Mouse (Mus musculus) frontal cortex, adult (tissue): ENCODE data around the gene Ptcra.

Experiments used
- ATAC-seq: cut with Nextera tagmentation; 2 replicates; pipeline ENCODE4 v1.9.2; 2017; ENCODE audit warnings: mild to moderate bottlenecking, moderate library complexity, mixed read lengths; ENCODE audit not compliant: low TSS enrichment

Ptcra gene

DNA sequence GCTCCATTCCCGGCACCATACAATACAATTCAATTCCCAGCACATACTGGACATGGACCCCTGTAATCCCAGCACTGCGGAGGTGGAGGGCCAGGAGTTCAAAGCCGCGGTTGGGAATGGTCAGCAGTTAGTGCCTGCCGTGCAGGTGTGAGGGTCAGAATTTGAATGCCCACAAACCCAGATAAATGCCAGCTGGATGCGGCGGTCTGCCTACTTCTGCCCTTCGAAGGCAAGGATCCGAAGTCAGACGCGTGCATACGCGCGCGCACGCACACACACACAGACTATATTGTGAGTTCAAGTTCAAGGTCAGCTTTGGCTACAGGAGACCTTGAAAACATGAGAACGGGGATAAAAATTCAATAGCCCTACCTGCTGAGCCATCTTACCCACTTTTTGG, 8.1 kb upstream of the Ptcra start:
- no peak for ATAC-seq

DNA sequence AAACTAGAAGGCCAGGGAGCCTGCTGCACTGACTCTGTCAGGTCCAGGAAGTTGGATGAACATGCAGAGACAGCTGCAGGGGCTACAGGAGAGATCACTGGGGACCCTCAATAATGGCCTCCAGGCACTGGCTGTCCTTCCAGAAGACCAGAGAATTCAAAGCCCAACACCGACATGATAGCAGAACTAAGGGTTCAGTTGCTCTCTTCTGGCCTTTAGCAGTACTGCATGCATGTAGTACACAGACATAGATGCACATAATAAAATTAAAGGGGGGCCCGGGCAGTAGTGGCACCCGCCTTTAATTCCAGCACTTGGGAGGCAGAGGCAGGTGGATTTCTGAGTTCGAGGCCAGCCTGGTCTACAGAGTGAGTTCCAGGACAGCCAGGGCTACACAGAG, 7.5 kb upstream of the Ptcra start:
- ATAC-seq: no peak

DNA sequence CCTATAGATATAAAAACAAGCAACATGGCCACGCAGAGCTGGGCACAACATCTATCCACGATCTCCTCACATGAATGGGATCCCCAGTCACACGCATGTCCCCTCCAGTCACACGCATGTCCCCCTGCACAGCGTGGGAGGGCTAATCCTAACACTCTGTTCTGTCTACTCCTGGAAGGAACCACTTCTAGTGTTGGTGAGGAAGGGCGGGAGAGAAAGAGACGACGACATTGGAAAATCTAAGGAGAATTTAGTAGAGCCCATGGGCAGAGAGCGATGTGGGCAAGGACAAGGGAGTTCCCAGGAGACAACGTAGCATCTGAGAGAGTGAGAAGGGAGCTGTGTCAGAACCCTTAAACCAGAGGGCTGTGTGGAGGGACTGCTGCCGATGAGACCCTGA, 7.0 kb upstream of the Ptcra start:
- ATAC-seq: no peak

- ATAC-seq: no peak
Observed at GRCm38 (mm10) chr17:46767868-46768267, 4.4 kb upstream of the Ptcra start.

DNA sequence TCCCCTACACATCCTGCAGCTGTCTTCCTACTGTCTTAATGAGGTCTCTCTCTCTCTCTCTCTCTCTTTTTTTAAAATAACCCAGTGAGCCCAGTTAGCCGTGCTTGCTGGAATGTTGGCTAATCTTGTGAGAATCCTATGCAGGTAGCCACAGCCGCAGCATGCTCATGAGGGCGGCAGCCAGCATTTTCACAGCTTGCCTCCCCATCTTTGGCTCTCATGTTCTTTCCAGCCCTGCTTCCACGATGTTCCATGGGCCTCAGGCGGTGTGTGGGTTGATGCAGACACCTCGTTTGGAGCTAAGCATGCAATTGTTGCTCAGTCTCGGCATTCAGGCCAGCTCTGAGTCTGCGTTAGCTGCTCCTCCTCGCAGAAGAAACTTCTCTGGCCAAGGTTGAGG, 1.4 kb upstream of the Ptcra start:
- ATAC-seq: peak; percentile 95

- peak; percentile 69; the same call in 1 of the 2 replicates for ATAC-seq
Observed at GRCm38 (mm10) chr17:46758753-46759152, 4.8 kb downstream of the Ptcra start.

GRCm38 (mm10) chr17:46751794-46752556, 11.5 kb downstream of the Ptcra start, which contains the start of gene Cnpy3:
TSS of gene Cnpy3 (minus strand) at chr17:46752214.
- peak; percentile 99 for ATAC-seq

- peak; percentile 34 for ATAC-seq
Observed at GRCm38 (mm10) chr17:46751056-46751793, 12.3 kb downstream of the Ptcra start.

- no peak for ATAC-seq
Observed at GRCm38 (mm10) chr17:46750580-46750979, 12.9 kb downstream of the Ptcra start.

GRCm38 (mm10) chr17:46749282-46749681, 14.2 kb downstream of the Ptcra start:
- no peak for ATAC-seq

DNA sequence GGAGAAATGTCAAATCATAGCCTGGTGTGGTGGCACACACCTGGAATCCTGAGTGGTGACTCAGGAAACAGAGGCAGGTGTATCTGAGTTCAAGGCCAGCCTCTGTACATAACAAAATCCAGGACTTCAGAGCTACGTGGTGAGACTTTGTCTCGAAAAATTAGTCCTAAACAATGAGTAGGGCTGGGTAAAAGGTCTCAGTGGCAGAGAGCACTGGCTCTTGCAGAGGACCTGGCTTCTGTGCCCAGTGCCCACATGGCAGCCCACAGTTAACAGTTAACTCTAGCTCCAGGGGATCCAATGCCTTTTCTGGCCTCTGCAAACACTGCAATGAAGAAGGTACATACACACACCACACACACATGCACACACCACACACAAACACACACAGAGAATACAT, 15.7 kb downstream of the Ptcra start:
- no peak for ATAC-seq

GRCm38 (mm10) chr17:46747234-46747633, 16.3 kb downstream of the Ptcra start:
- no peak for ATAC-seq

DNA sequence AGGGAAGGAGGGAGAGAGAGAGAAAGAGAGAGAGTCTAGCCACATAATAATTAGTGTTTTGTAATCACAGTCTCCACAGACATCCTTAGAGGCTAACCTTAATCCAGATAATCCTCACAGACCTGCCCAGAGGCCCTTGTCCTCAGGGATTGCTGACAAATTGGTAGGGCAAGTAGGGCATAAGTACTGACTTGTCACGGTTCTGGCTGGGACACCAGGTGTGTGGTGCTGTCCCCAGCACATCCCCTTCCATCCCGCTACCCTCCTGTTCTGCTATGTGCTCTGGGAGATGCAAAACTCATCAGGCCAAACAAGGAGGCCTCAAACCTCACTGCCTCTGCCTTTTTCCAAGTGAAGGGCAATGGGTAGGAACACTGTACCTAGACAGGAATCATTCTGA, 18.0 kb downstream of the Ptcra start:
- no peak for ATAC-seq

DNA sequence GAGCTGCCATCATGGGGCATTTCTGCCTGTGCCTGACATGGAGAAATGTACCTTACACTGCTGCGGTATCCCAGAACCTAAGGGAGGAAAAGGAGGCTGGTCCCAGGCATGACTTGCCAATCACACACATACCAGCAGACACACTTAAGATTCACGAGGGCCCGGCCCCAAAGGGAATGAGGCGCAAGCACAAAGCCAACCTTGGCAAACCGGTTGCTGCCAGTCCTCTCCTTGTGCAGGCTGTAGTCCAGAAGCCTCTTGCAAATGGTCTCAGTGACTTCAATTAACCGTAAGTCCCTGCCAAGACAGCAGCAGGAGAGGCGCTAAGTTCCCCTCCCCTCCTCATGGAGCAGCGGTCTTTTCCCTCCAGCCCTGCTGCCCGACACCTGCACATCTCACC, 20.5 kb downstream of the Ptcra start:
- no peak for ATAC-seq

- ATAC-seq: no peak
Observed at GRCm38 (mm10) chr17:46741305-46741704, 22.2 kb downstream of the Ptcra start.

- ATAC-seq: peak; percentile 44; the same call in 1 of the 2 replicates
Observed at GRCm38 (mm10) chr17:46736160-46736559, 27.4 kb downstream of the Ptcra start.

- ATAC-seq: no peak
Observed at GRCm38 (mm10) chr17:46735287-46735686, 28.2 kb downstream of the Ptcra start.

DNA sequence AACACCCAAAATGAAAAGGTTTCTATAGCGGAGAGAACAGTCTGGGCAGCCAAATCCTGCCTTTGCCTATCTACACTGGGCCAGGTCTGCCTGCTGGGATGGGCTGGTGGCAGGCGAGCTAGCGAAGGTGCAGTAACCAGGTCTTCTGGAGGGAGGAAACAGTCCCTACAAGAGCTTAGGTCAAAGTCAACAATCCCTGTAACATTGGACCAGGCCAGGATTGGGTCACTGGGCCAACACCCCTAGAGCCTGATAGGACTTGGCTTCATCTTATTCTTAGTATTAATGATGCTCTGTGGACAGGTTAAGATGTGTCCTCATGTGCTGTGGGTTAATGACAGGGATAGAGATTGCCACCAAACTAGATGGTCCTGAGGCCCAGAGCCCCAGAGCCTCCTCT, 29.5 kb downstream of the Ptcra start:
- no peak for ATAC-seq

GRCm38 (mm10) chr17:46728904-46729318, 34.6 kb downstream of the Ptcra start, which contains the start of gene Gnmt:
TSS of gene Gnmt (minus strand) at chr17:46729168.
- ATAC-seq: no peak

GRCm38 (mm10) chr17:46728496-46728895, 35.0 kb downstream of the Ptcra start:
- no peak for ATAC-seq

DNA sequence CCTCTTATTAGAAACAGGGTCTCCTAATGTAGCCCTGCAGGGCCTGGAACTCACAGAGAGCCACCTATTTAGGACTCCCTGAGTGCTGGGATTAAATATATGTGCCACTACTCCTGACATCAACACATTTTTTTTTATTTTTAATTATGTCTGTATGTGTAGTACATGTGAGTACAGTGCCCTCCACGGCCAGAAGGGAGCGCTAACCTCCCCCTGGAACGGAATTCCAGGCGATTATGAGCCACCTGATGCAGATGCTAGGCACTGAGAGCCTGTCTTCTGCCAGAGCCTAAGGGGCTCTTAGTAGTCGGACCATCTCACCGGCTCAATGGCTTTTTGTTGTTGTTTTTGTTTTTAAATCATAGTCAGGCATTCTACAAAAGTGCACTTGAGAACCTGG, 35.5 kb downstream of the Ptcra start:
- no peak for ATAC-seq

DNA sequence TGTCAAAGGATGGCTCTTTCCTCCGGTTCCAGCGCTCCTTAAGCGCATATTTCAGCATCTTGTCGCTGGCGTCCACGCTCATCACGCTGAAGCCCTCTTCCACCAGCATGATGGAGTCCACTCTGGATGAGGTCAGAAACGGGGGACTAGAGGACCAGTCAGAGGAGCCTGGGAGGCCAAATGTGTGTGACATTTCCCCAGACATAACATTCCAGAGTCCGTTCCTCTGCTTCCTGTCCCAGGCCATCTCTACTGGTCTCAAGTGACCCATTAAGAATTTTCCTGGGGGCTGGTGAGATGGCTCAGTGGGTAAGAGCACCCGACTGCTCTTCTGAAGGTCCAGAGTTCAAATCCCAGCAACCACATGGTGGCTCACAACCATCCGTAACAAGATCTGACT, 36.2 kb downstream of the Ptcra start:
- ATAC-seq: no peak
